Mouse (Mus musculus) forebrain, embryonic 15.5 days (tissue): ENCODE measurements around the gene Gm9821. TPM values are rescaled to one million over a fixed set of nuclear protein-coding genes. Genes with fewer than 3 reads are reported as not detected.

ENCODE experiments used
- ATAC-seq: fragments of 200-750 bp; cut with Nextera tagmentation; replicated peaks from 2 replicates; pipeline ENCODE4 v1.8.0; 2017; ENCODE audit warnings: mild to moderate bottlenecking, moderate TSS enrichment, moderate library complexity
- H3K27ac ChIP-seq: fragments of 300-500 bp; sonication (generic); replicated peaks from 2 replicates; pipeline ENCODE4 v1.5.1; 2015; ENCODE audit warnings: mild to moderate bottlenecking, inconsistent platforms
- H3K27me3 ChIP-seq: fragments of 300-500 bp; sonication (generic); 2 replicates; pipeline ENCODE4 v1.6.1; 2015; ENCODE audit warnings: inconsistent platforms
- H3K36me3 ChIP-seq: fragments of 300-500 bp; sonication (generic); 2 replicates; pipeline ENCODE4 v1.6.1; 2015; ENCODE audit warnings: mild to moderate bottlenecking, inconsistent platforms
- H3K4me1 ChIP-seq: fragments of 300-500 bp; sonication (generic); 2 replicates; pipeline ENCODE4 v1.6.1; 2015; ENCODE audit warnings: inconsistent platforms
- H3K4me2 ChIP-seq: fragments of 300-500 bp; sonication (generic); replicated peaks from 2 replicates; pipeline ENCODE4 v1.6.1; 2015; ENCODE audit warnings: mild to moderate bottlenecking, inconsistent platforms
- H3K4me3 ChIP-seq: fragments of 300-500 bp; sonication (generic); 2 replicates; pipeline ENCODE4 v1.5.1; 2015; ENCODE audit warnings: mild to moderate bottlenecking, inconsistent platforms
- H3K9ac ChIP-seq: fragments of 300-500 bp; sonication (generic); replicated peaks from 2 replicates; pipeline ENCODE4 v1.6.1; 2015; ENCODE audit warnings: mild to moderate bottlenecking, inconsistent platforms
- H3K9me3 ChIP-seq: fragments of 300-500 bp; sonication (generic); 2 replicates; pipeline ENCODE4 v1.6.1; 2016; ENCODE audit warnings: inconsistent platforms
- WGBS: fragments of 180-500 bp; shearing (Covaris S2); methylation state at CpG from one replicate; pipeline ENCODE4 v1.1.7; 2015; ENCODE audit warnings: mixed read lengths; 5-methylcytosine and 5-hydroxymethylcytosine counted together
- polyA plus RNA-seq: library from polyadenylated mRNA; unstranded; fragments of >200 nt; fragmentation: Nextera tagmentation; extraction: Ambion mirVana; gene quantifications from 2 replicates; pipeline ENCODE4 v1.2.1, GENCODE M21; 2015

Gm9821 gene
- polyA plus RNA-seq = 0.15 and 0.32 TPM in 2 replicates

DNA sequence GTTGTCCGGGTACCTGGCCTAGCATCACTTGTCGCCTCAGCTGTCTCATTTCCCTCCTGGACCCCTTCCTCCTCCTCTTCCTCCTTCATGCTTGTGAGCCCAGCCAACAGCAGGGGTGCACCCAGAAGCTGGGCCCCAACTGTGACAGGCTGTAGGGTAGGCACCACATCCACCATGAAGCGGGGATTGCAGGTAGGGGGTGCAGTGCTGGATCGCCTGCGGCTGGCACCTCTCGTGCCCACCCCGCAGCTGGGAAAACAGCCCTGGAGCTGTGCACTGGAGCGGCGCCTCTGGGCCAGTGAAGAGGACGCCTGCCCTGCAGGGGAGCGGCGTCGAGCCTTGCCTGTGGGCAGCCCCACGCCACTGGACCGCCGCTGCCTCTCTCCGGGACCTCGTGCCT, at the start of gene Gm9821:
Gm9821 (plus strand) TSS at position 221 of the 400 bp plus-strand sequence.
- Histone ChIP-seq H3K27ac (no peak within 1 kb of the TSS; the same call in 1 of the 2 replicates), H3K9ac (no peak within 1 kb of the TSS), H3K4me2 (no peak within 1 kb of the TSS), H3K36me3 (peaks cover 3% of the 10 kb centered on the region; the same call in 1 of the 2 replicates), H3K9me3 (no peaks in the 10 kb centered on the region), H3K4me1 (peaks cover 44% of the 10 kb centered on the region), H3K4me3 (no peak within 1 kb of the TSS), H3K27me3 (no peaks in the 10 kb centered on the region)
- no peak for ATAC-seq
- WGBS = 83% methylated on average over 18 of the region's 18 CpGs

DNA sequence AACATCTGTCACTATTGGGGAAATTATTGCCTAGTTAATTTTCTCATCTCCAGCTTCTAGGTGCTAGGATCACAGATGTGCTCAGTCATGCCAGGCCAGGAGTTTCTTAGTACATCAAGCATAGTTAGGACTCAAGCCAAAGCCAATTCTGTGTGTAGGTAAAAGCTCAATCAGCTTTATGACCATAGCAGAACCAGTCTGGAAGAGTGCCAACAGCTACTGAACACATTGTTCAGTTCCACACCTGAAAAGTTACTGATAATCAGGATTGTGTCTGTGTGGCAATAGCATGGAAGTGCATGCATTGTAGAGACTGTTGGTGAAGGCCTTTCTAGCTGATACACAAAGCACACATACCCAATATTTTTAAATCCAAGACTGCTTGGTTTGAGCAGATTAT, 47.5 kb upstream of the Gm9821 start:
- Histone ChIP-seq H3K4me3 (no peak overlapping the region), H3K9ac (no peak overlapping the region), H3K4me2 (no peak overlapping the region), H3K9me3 (no peaks in the 10 kb centered on the region), H3K4me1 (no peaks in the 10 kb centered on the region), H3K27ac (no peak overlapping the region), H3K27me3 (no peaks in the 10 kb centered on the region), H3K36me3 (peaks cover 11% of the 10 kb centered on the region)
- no peak for ATAC-seq

DNA sequence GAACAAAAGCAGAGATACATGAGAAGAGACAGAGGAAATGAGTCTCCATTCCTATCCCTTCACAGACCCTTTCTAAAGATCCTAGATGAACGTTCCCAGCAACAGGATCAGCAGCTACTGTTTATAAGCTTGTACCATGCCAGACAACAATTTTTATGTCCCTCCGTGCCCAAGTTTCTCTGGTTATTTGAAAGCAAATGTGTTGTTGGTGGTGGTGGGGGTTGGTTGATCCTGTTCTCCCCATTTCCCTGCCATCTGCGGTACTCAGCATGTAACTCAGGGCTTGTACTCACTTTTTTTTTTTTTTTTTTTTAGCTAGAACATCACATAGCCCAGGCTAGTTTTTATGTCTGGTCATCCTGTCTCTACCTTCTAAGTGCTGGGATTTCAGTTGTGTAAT, 46.4 kb upstream of the Gm9821 start:
- 88% methylated on average over 3 of the region's 3 CpGs for WGBS
- Histone ChIP-seq H3K4me2 (no peak overlapping the region), H3K9me3 (no peaks in the 10 kb centered on the region), H3K27me3 (no peaks in the 10 kb centered on the region), H3K4me1 (0 out of 2 replicates have a peak, but pooled peaks cover 7% of the 10 kb centered on the region), H3K9ac (no peak overlapping the region), H3K4me3 (no peak overlapping the region), H3K36me3 (peaks cover 11% of the 10 kb centered on the region), H3K27ac (no peak overlapping the region)
- no peak for ATAC-seq

DNA sequence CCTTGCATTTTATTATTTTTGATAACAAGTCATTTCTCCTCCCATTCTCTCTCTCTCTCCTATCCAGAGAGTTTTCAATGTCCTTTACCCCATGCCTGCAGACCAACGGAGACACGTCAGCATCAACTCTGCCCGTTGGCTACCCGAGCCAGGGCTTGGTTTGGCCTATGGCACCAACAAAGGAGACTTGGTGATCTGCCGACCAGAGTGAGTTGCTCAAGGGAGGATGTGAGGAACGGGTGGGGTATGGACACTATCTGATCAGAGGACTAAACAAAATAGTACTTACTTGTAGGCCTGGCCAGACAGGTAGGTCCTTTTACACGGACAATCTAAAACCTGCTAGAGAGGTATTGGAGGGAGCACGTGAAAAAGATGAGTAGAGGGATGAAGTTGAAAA, 45.1 kb upstream of the Gm9821 start:
- Histone ChIP-seq H3K27ac (no peak overlapping the region), H3K36me3 (peaks cover 11% of the 10 kb centered on the region), H3K4me2 (no peak overlapping the region), H3K9me3 (no peaks in the 10 kb centered on the region), H3K9ac (no peak overlapping the region), H3K4me3 (no peak overlapping the region), H3K4me1 (peaks cover 17% of the 10 kb centered on the region), H3K27me3 (no peaks in the 10 kb centered on the region)
- no peak for ATAC-seq
- 94% methylated on average over 8 of the region's 8 CpGs for WGBS

DNA sequence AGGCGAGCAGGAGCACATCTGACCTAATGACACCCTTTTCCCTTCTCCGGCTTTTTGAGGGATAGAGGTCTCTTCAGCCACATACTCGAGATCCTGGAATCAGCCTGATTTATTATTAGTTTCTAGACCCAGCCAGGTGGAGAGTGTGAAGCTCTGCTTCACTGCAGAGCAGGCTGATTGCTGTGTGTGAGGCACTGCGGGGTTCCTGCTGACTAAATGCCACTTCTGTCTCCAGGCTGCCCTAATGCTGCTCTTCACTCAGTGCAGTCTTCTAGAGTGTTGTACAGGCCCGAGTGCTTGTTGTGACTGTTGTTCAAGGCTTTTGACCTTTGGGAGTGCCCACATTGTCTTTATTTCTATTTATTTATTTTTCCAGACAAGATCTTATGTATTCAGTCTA, 43.2 kb upstream of the Gm9821 start:
- Histone ChIP-seq H3K9ac (no peak overlapping the region), H3K4me2 (no peak overlapping the region), H3K27ac (no peak overlapping the region), H3K36me3 (peaks cover 11% of the 10 kb centered on the region), H3K27me3 (no peaks in the 10 kb centered on the region), H3K4me1 (peaks cover 17% of the 10 kb centered on the region), H3K9me3 (no peaks in the 10 kb centered on the region), H3K4me3 (no peak overlapping the region)
- no peak for ATAC-seq
- WGBS = 77% methylated on average over 5 of the region's 5 CpGs

DNA sequence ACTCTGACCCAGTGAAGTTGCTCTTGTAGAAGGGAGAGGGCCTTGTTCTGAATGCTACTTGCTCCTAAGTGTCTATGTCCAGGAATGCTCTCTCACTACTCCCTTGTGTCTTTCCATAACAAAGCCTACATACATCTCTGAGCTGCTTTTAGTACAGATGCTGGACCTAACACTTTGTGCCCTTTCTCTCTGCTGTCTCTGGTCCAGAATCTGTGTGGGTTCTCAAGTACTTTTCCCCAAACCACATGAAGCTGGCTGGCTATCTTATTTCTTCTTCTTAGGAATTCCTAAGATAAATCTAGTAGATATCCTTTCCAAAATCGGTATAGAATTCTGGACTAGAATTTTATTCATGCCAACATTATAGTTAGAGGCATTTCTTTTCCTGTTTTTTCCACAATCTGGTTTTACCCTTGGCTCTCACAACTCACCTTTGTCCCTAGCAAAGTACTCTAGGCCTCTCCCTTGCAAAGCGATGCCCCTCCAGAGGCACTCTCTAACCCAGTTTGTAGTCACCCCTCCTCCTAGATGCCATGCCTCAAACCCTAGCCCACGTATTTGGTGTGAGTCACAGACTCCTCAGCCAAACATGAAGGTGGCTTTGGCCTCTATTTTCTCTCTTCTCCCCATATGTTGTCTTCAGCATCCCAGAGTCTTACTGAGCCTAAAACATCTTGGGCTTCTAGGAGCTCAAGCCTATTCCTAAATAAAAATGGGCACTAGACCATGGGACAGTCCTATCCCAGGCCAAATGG, 42.2 kb upstream of the Gm9821 start:
- no peak overlapping the region for H3K4me2 ChIP-seq
- WGBS = 89% methylated on average over 3 of the region's 3 CpGs

DNA sequence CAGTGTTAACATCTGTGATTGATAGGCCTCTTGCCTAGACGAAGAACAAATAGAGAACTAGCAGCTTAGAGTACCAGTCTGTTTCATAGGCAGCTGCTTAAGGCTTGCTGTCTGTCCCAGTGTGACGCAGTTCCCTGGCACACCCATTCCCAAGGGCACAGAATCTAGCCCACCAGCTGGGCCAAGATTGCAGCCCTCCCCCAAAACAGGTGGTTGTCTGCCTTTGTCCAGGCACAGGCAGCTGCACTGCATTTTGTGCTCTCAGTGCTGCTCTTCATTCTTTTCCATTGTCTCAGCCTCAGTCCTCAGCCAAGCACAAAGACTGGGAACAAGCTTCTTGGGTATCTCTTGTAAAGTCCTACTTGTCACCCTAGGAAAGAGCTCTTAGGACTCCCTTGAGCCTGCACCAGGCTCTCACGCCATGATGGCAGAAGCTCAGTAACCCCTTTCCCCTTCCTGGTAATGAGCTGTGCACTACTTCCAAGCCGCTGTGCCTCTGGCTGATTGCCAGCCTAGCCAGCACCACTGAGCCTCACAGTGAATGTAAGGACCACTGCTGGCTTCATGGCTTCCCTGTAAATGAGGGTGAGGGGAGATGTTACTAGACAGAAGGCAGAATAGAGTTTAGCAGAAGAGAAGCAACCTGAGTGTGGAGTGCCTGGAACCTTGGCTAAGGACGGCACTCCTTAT, 40.7 kb upstream of the Gm9821 start:
- Histone ChIP-seq H3K9ac (no peak overlapping the region), H3K4me1 (peaks cover 17% of the 10 kb centered on the region), H3K4me2 (no peak overlapping the region), H3K4me3 (no peak overlapping the region), H3K9me3 (no peaks in the 10 kb centered on the region), H3K27me3 (no peaks in the 10 kb centered on the region), H3K36me3 (peaks cover 12% of the 10 kb centered on the region), H3K27ac (peak overlapping the region; percentile 72)
- ATAC-seq = peak; percentile 92
- 34% methylated on average over 5 of the region's 5 CpGs for WGBS

More for the DNA sequence above, 42.2 kb upstream of the Gm9821 start:
- Histone ChIP-seq H3K9ac (no peak overlapping the region), H3K27me3 (no peaks in the 10 kb centered on the region), H3K4me1 (peaks cover 17% of the 10 kb centered on the region), H3K9me3 (no peaks in the 10 kb centered on the region), H3K27ac (no peak overlapping the region), H3K36me3 (peaks cover 11% of the 10 kb centered on the region), H3K4me3 (no peak overlapping the region)
- no peak for ATAC-seq

DNA sequence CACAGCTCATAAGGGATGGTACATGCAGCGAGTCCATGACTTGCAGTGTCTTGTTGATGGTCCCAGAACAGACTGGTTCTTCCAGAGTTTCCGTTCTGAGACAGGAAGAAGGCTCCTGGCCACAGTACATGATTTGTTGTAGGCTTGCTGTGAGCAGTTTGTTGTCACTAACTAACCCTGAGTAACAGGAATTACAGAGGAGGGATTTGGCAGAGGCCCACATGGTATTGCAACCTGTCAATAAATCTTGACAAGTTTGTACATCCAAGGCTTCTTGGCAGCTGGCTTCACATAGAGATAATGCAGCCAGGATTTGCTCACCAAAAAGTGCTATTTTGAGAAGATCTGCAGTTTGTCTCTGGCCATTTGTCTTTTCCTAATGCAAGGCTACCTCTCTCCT, 39.4 kb upstream of the Gm9821 start:
- ATAC-seq = no peak
- no peak overlapping the region for H3K27ac ChIP-seq

DNA sequence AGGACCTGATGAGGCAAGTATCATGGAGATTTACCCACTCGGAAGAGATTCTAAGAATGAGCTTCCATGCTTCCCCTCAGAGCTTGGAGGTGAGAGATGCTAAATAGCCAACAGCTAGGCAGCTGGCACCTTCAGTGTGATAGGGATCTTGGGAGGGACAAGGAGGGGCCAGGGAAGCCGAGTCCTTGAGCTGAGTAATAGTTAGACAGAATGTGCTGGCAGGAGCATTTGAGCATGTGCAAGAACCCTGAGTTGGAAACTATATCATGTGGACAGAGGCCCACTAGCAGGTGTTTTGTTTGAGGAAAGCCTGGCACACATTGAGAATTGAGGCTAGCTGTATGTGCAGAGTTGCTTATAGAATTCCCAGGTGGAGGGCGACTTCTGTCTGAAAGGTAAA, 32.9 kb upstream of the Gm9821 start:
- no peak overlapping the region for H3K4me3 ChIP-seq
- no peaks in the 10 kb centered on the region for H3K4me1 ChIP-seq
- no peak overlapping the region for H3K9ac ChIP-seq
- no peaks in the 10 kb centered on the region for H3K9me3 ChIP-seq
- no peaks in the 10 kb centered on the region for H3K27me3 ChIP-seq
- no peak overlapping the region for H3K27ac ChIP-seq
- ATAC-seq = no peak
- WGBS = 93% methylated on average over 3 of the region's 3 CpGs
- no peak overlapping the region for H3K4me2 ChIP-seq
- peaks cover 49% of the 10 kb centered on the region for H3K36me3 ChIP-seq

More for the DNA sequence above, 39.4 kb upstream of the Gm9821 start:
- H3K9me3 ChIP-seq = no peaks in the 10 kb centered on the region
- peaks cover 17% of the 10 kb centered on the region for H3K4me1 ChIP-seq
- no peak overlapping the region for H3K9ac ChIP-seq
- WGBS = 85% methylated on average over 2 of the region's 2 CpGs
- H3K4me3 ChIP-seq = no peak overlapping the region
- no peaks in the 10 kb centered on the region for H3K27me3 ChIP-seq
- H3K36me3 ChIP-seq = peaks cover 14% of the 10 kb centered on the region; the same call in 1 of the 2 replicates
- H3K4me2 ChIP-seq = no peak overlapping the region

DNA sequence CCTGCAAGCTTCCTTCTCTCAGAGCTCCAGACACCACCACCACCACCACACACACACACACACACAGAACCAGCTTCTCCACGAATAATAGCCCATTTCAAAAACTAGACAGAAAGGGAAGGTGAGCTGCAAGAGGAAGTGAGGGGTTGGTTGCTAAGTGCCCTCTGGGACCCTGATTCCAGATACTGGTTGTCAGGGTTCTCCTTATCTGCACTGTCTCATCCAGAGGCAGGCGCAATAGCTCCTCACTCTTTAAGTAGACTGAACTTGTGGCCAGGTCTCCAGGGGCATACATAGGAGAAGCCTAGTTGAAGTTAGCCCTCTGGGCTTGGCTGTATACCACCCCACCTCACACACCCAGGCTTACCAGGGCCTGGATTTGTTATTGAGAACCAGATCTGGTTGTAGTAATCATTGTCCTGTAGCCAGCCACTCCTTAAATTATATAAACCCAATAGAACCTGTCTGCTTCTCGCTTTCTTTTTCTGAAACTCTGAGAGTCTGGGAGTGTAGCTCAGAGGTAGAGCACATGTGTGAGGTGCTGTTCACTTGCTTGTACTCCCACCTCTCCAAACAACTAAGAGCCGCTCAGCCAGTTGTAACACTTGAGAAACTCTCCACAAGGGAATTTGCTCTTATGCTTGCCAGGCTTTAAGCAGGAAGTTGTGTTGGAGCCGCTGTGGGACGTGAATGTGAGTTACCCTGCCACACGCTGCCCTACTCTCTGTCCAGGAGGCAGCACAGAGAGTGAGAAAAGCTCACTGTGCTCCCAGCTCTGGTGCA, 32.0 kb upstream of the Gm9821 start:
- H3K4me2 ChIP-seq = no peak overlapping the region
- no peak overlapping the region for H3K4me3 ChIP-seq
- H3K4me1 ChIP-seq = no peaks in the 10 kb centered on the region
- peaks cover 57% of the 10 kb centered on the region for H3K36me3 ChIP-seq
- no peak for ATAC-seq
- 82% methylated on average over 7 of the region's 7 CpGs for WGBS
- no peaks in the 10 kb centered on the region for H3K27me3 ChIP-seq
- no peak overlapping the region for H3K9ac ChIP-seq
- H3K9me3 ChIP-seq = no peaks in the 10 kb centered on the region
- no peak overlapping the region for H3K27ac ChIP-seq

DNA sequence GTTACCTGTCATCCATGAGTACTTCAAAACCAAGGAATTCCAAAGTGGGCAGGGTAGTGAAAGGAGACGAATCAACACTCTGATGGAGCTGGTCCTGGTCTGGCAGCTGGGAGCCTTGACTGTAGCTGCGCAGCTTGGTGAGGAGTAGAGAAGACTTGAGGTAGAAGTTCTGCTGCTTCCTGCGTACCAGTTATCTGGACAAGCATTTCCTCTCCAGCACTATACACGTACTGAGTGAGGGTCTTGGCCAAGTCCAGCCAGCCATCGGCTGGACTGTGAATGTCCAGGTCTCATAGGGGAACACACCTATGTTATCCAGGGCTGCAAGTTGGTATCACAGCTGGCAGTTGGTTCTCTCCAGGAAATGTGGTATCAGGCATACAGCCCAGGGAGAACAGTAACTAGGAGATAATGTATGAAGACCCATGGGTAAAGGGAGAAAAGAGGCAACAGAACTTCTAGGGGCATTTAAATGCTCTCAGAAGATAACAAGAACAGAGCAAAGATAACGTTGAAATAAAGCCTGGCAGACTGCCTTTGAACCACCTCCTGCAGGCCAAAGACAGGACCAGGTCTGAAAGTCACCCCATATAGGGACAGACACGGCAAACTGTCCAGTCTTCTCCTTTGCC, 29.0 kb upstream of the Gm9821 start:
- no peak overlapping the region for H3K4me2 ChIP-seq
- no peak for ATAC-seq
- H3K4me1 ChIP-seq = peaks cover 5% of the 10 kb centered on the region
- H3K4me3 ChIP-seq = no peak overlapping the region
- H3K9ac ChIP-seq = no peak overlapping the region
- H3K9me3 ChIP-seq = no peaks in the 10 kb centered on the region
- peaks cover 40% of the 10 kb centered on the region for H3K36me3 ChIP-seq
- no peak overlapping the region for H3K27ac ChIP-seq
- H3K27me3 ChIP-seq = peaks cover 9% of the 10 kb centered on the region
- 93% methylated on average over 7 of the region's 7 CpGs for WGBS

DNA sequence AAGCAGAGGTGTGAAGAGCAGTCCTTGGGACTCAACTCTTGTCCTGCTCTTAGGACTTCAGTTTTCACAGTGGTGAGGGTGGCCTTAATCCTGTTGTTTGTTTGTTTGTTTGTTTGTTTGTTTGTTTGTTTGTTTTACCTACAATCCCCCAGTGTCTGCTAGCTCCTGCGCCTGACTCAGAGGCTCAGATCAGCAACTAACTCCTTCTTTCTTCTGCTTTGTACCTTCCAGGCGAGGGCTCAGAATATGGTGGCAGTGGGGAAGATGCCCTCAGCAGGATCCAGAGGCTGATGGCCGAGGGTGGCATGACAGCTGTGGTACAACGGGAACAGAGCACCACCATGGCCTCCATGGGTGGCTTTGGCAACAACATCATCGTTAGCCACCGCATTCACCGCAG, 28.4 kb upstream of the Gm9821 start:
- no peak overlapping the region for H3K4me2 ChIP-seq
- no peak for ATAC-seq
- H3K27ac ChIP-seq = no peak overlapping the region
- H3K9me3 ChIP-seq = no peaks in the 10 kb centered on the region
- H3K4me1 ChIP-seq = peaks cover 10% of the 10 kb centered on the region
- 78% methylated on average over 7 of the region's 7 CpGs for WGBS
- H3K9ac ChIP-seq = no peak overlapping the region
- no peak overlapping the region for H3K4me3 ChIP-seq
- H3K27me3 ChIP-seq = peaks cover 12% of the 10 kb centered on the region
- peaks cover 34% of the 10 kb centered on the region for H3K36me3 ChIP-seq
